Mouse (Mus musculus): ENCODE measurements around the gene Hectd4. TPM values are rescaled to one million over a fixed set of nuclear protein-coding genes. Genes with fewer than 3 reads are reported as not detected.
"Not testable (repeated sequence)": the region's sequence is repeated elsewhere in the genome, so short reads cannot be mapped to it uniquely, and the experiment has no call there.

The Hectd4 gene
- total RNA-seq, 2 experiments from 2014 or later: 11.7 TPM

DNA sequence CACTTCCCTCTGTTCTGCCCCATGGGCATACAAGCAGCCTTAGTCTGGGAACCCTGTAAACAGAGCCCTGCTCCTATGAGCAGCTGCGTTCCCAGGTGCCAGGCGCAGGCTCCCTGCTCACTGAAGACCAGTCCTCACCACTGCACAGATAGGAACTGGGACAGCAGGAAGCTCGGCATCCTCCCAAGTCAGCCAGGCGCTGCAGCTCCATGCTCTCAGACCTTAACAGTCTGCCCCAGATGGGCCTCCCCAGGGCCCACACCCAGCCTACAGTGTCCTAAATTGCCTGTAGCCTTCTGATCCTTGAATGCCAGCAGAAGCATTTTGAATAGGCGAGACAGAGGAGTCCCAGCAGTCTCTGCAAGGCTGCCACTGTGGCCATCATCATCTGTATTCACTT, 141.7 kb downstream of the Hectd4 start:
- no peak for DNase-seq

DNA sequence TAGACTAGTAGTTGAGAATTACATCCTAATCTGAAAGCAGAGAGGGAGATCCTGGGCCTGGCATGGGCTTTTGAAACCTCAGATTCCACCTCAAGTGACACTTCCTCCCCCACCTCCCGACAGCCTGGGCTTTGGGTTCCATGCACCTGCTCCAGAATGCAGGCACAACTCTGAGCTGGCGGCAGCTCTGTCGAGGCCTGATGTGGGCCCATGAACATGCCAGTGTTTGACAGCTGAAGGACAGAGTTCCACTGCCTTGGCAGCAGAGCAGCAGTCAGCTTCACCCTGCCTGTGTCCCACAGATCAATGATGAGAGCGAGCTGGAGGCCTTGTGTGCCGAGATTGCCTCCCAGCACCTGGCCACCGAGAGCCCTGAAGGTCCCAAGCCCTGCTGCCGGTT, 143.4 kb downstream of the Hectd4 start:
- no peak for DNase-seq

DNA sequence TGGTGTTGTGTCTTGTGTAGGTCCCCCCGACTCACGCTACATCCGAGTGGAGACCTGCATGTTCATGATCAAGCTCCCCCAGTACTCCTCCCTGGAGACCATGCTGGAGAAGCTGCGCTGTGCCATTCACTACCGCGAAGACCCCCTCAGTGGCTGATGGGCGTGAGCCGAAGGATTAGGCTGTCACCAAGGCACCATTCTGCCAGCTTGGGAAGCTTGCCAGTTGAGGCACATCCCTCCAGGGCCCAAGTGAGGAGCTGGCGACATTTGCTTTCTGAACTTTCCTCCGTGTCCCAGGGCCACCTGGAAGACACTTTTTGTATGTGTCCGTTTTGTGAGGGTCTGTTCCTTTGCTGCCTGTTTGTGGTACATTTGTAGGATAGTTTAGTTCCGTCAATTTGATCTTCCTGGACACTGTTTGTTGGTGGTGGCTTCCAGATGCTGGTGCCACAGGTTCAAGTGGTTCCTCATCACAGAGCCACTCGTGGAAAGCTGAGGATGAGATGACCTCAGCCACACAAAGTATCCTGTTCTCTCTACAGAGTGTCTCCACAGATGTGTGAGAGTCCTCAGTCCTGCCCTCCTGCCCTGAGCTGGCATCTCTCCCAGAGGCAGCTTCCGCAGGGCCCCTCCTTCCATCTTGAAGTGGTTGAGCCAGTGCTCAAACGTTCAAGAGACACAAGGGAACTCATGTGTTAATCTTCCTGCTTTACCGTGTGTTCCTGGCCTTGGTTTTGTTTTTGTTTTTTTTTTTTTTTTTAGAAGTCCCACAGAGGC, 146.6 kb downstream of the Hectd4 start:
- no peak for DNase-seq

DNA sequence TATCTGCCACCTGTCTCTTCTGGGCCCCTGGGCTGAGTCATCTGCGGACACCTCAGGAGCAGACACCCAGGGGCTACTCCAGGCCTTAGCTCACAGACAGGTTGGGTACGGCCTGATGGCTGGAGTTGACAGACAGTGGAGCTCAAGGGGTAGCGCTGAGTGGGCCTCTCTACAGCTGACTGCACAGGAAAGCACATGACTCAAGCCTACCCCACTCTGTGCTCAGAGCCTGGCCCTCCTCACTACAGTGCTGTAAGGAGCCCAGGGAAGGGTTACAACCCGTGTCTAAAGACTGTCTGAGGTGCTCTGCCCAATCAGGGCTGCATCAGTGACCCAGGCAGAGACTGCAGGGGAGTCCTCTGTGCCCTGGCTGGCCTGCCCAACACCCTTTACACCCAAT, 147.2 kb downstream of the Hectd4 start:
- no peak for DNase-seq

DNA sequence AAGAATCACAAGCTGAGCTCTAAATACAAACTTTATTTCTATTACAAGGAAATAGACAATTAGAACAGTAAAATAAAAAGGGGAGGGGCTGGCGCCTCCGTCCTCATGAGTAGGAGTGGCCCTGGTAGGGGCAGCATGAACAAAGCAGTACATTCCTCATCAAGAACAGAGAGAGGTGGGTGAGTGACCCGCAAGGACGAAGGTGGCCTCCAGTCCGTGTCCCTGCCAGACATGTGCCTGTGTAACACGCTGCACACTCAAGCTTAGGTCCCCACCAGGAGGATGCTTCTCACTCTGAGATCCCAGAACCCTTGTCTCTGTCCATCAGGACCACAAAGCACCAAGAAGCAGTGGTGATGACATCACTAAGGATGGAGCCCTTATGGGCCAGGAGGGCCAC, 151.7 kb downstream of the Hectd4 start:
- no peak for DNase-seq

DNA sequence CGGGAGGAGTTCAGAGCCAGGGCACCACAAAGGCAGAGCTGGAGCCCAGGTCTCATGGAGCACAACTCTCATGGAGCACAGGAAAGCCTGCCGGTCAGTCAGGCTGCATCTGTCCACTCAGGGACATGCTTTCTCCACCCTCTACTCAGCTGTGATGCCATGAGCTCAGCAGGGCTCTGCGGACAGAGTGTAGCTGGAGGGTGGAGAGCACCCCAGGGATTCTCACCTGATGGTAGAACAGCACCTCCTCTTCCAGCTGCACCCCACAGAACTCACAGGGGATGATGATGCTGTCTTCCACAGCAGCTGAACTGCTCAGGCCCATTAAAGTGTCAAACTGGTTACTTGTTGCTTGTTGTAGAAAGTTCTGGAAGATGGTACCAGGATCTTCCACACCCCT, 154.8 kb downstream of the Hectd4 start:
- DNase-seq: no peak

DNA sequence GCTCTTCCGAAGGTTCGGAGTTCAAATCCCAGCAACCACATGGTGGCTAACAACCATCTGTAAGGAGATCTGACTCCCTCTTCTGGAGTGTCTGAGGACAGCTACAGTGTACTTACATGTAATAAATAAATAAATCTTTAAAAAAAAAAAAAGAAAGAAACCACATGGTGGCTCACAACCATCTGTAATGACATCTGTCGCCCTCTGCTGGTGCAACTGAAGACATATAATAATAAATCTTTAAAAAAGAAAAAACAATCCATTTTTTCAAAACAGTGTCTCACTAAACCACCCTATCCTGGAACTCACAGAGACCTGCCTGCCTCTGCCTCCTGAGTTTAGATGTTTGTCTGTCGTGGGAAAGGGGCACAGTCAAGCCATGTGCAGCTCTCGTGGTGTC, 157.0 kb downstream of the Hectd4 start:
- not testable (repeated sequence) for DNase-seq

DNA sequence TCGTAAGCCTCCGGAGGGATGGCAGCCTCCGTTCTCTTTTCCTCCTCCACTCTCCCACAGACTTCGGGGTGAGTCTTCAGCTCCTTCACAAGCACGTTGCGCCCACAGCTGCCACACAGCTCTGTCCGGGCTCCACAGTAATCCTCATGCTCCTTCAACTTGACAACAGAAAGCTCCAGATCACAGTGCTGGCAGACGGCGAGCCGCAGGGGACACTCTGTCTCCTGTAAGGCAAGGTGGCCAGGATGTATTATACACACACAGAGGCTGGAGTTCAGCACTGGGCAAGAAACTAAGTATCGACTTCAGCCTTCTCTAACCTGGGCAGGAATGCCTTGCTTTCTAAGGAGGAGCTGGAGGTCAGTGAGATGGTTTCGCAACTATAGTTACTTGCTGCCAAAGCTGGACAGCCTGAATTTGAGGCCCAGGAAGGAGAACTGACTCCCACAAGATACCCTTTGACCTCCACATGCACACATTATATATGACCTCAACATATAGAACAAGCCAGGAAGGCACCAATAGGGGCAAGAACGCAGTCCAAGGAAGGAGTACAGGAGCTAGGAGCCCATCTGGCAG, 158.7 kb downstream of the Hectd4 start:
- DNase-seq: no peak

DNA sequence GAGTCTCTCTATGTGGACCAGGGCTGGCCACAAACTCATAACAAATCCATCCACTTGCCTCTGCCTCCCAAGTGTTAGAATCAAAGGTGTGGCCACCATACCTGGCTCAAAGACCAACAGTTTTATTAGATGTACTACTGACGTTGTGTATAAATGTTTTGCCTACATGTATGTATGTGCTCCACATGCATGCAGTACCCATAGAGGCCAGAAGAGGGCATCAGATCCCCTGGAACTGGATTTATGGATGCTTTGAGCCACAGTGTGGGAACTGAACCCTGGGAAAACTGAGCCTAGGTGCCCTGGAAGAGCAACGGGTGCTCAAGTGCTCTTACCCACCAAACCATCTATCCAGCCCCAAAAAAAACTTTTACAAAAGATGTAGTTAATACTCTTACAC, 160.7 kb downstream of the Hectd4 start:
- DNase-seq: no peak

DNA sequence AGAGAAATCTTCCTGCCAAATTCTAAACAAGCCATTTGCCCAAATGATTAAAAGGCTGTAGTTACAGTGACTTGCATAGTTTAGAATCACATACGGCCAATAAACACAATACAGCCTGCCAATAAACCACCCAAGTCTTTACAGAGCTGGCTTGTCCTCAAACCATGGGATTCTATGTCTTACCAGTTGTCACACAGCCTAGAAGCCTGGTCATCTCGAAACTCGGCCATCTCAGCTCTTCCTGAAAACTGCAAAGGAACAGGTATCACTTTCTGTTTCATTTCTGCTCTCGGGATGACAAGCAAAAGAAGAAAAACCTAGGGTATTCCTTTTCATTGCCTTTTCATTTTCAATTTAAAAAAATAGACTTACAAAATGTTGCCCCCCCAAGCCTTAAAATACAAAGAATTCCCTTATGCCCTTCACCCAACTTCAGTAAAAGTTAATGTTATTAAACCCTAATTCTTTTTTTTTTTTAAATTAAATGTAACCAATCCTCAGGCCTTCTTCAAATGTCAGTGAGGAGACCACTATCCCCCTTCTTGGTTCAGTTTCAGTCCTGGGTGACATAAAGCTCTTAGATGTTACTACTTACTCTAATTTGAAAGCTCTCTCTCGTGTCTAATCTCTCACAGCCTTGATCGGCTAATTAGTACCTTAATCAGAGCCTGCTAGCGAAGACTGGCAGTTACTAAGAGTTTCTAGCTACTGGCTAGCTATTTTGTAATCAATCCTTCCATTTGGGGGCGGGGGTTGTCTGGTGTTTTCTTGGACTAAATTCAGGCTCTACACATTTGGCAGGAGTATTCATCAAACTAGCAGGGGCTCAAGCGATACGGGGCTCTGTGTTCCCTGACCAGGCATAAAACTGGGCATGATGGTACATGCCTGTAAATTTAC, 164.1 kb downstream of the Hectd4 start:
- no peak for DNase-seq

DNA sequence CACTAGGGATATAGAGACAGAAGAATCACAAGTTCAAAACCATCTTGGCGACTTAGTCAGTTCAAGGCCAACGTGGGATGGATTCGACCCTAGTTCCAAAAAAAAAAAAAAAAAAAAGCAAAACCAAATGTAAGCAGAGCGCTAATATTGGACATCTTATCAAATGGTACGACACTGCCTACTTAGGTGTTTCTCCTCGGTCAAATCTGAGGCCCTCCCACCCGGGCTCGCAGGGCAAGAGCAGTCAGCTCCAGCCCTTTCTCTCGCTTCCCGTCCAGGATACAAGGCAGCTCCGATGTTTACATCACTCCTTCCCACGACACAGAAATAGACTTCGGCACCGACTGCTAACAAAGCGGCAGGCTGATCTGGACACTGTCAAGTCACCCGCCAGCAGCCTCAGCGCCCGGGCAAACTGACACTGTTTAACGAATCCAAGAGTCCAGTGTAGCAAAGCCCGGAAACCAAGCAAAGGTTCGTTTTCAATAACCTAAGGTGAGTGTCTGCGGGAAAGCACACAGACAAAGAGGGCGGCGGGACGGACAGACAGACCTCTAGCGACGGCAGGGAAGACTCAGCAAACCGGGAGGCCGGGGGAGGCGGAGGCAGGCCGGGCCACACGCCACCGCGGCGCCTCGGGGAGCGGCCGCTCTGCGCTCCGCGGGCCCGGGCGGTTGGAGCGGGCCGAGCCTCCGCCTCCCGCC, 164.9 kb downstream of the Hectd4 start:
- no peak for DNase-seq

DNA sequence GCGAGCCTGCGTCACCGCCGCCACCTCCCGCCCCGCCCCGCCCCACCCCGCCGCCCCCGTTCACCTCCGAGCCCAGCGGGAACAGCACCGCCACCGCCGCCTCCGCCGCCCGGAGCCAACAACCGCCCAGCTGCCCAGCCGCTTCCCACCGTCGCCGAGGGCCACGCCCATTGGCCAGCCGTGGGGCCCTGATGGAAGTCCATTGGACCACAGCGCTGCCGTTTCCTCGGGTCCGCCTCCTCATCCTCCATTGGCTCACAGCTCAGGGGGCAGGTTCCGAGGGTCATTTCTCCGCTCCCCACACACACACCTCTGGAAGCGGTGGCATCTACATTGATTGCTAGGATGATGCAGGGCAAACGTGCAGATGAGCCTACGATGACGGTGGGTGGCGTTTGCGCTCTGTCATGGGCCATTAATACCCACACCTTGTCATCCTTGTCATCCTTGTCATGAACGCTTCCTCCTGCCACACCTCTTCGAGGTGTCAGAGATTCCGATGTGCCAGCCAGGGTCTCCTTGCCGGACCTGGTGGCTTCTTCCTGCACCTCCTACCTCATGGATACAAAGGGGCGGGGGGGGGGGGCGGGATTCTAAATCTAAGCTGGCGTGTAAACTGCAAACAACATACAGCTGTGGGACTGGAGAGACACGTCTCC, 165.6 kb downstream of the Hectd4 start, which contains the start of gene Trafd1:
Gene Trafd1 (minus strand): TSS at position 172 of the 659 bp plus-strand sequence.
- DNase-seq: peak; percentile 97

DNA sequence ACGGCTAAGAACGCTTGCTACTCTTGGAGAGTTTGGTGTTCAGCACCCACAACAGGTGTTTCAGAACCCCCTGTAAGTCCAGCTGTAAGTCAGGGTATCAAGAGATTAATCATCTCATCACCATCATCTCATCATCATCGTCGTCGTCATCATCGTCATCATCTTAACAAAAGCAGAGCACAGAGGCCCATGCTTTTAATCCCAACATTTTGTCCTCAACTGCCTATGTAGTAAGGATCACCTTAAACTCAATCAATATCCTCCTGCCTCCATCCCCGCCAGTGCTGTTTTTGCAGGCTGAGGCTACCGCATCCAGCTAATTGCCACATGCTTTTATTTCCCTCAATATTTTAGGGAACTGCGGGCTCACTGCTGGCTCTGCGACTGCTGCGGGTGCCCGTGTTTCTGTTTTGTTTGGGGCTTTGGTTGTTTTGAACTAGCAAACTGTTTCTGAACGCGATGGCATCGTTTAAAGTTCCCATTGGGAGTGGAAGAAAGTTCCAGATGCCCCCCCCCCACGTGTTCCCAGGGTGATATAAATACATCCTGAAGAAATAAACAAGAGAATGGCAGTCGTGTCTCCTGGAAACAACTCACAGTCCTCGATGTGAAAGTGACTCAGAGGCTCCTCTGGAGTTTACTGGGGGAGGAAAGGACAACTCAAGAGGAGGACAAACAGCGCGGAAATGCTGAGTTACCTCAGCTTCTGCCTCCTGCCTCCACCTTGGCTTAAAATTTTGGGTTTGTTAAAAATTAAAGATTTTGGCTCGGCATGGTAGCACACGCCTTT, 166.3 kb downstream of the Hectd4 start:
- DNase-seq: no peak

DNA sequence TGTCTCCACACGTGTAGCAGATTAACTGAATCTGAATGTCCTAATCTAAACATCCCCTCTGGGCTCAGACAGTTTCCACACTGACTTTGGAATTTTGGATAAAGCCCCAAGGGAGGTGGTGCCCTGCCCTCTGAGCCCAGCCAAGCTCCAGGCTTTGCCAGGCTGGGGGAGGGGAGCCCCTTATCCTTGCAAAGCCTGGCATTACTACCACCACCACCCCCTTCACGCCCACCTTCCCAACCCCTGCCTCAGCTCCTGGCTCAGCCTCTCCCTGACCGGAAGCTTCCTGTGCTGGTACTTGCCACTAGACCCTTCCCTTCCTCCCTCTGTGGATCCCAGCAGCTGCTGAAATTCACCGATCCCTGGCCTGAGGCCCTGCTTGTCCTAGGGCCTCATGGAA, 167.1 kb downstream of the Hectd4 start:
- no peak for DNase-seq

DNA sequence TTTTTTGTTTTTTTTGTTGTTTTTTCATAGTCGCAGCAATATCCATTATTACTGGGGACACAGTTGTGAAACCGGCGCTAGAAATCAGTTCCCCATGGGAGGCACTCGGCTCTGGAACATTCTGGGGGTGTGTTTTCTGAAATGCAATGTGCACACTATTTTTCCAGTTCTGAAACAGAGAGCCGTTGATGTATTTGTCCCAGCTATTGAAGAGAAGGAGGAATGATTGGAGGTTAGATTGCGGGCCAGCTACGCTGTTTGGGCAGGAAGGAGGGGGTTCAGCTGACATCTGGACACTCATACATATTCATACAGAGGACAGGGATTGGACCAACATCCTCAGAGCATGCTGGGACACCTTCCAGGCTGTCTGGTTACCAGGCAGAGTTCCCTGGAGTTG, 169.1 kb downstream of the Hectd4 start:
- no peak for DNase-seq

DNA sequence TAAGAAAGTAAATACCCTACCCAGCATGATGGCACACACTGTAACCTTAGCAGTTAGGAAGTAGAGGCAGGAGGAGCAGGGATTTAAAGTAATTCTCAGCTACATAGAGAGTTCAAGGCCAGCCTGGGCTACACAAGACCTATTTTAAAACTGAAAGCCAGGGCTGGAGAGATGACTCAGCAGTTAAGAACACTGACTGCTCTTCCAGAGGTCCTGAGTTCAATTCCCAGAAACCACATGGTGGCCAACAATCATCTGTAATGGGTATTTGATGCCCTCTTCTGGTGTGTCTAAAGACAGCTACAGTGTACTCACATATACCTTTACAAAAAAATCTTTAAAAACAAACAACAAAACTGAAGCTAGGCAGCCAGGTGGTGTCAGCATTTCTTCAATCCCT, 169.7 kb downstream of the Hectd4 start:
- DNase-seq: no peak

DNA sequence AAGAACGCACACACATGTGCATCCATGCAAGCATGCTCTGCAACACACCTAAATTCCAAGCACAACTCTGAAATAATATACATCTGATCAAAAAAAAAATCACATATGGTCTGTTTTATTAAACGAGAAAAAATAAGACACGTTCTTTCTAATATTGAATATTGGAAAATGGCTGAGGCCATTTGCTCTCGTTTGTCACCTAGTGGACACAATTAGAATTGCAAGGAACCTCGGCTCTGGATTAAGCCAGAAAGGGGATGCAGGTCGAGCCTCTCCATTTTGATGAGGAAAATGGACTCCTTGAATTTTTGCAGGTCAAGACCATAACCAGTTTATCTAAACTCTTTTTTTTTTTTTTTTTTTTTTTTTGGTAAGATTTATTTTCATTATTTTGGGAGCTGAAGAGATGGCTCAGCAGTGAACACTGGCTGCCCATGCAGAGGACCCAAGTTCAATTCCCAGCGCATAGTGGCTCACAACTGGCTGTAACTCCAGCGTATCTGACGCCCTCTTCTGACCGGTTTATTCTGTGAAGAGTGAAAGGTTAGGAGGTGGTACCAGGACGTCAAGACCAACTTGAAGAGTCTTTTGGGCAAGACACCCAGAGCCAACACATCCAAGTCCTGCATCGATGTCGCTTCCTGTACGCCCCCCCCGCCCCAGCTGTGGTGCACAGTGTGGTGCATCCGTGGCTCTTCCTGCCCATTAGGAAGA, 172.8 kb downstream of the Hectd4 start:
- DNase-seq: no peak

DNA sequence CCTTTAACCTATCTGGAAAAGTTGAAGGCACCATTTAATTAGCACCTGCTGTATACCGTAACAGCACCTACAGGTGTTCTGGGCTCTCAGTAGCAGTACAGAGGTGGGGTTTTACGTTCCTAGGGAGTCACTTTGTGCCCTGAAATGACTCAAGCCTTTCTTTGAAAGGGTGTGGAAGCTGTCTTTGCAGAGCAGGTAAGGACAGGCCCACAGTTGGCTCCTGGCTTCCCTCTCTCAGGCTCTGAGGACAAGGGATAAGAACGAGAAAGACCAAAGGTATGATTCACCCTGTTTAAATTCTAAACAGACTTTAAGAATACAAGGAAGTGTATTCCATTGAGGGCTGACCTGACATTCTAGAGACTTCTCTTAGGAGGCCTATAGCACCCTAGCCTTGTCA, 173.4 kb downstream of the Hectd4 start:
- DNase-seq: no peak

DNA sequence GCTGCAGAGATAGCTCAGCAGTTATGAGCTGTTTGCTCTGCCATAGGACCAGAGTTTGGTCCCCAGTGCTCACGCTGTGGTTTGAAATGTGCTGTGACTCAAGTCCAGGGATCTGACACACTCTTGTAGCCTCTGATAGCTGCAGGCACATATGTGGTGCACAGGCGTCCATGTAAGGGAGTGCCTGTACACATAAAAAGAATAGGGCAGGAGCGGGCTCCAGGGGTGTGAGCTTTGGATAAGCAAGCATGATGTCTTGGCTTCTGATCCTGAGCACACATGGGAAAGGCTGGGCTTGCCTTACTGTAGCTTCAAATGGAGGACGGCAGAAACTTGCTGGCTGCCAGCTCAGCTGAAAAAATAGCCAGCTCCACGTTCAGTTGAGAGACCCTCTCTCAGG, 175.6 kb downstream of the Hectd4 start:
- no peak for DNase-seq
